Mouse (Mus musculus) regulatory T cell (primary cell): ENCODE results near the gene Ush1g.

ENCODE experiments used
- in situ Hi-C: fragments of 300-600 bp; cut with MboI, MseI; formaldehyde crosslinking; loops from one replicate; pipeline ENCODE4 v1.15.1; 2025; ENCODE audit warnings: high pct_unique_total_duplicates

The Ush1g gene

DNA sequence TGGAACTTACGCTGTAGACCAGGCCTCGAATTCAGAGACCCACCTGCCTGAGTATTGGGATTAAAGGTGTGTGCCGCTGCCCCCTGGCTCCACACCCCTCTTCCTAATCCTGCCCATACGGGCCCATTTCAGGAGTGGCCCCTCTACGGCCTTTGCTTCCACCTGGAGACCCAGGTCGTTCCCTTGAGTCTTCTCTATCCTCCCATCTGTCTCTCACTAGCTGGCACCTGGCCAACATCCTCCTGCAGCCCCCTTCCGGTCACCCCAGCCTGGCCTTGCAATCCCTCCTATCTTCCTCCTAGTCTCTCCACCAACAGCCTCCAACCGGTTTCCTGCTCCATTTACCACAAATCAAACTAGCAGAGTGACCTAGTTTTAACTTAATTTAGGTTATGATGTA lies 32.0 kb downstream of the Ush1g start:
- in situ Hi-C loops = no loop called here

DNA sequence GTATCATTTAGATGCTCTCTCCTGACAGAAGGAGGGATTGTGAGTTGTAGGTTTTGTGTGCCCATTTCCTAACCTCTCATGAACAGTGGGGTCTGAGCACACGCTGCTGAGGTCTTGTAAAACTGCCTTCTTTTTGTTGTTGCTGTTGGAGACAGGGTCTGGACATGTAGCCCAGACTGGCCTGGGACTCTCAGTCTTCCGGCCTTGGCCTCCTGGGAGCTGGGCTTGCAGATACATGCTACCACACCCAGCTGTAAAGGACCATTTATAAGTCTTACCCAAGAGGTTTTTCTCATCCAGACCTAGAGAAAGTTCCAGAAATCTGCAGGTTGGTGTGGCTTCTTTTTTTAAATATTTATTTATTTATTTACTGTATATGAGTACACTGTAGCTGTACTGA lies 33.5 kb downstream of the Ush1g start:
- in situ Hi-C loops = no loop called here

GRCm38 (mm10) chr11:115287386-115287785 lies 34.5 kb downstream of the Ush1g start:
- in situ Hi-C loops = no loop called here

DNA sequence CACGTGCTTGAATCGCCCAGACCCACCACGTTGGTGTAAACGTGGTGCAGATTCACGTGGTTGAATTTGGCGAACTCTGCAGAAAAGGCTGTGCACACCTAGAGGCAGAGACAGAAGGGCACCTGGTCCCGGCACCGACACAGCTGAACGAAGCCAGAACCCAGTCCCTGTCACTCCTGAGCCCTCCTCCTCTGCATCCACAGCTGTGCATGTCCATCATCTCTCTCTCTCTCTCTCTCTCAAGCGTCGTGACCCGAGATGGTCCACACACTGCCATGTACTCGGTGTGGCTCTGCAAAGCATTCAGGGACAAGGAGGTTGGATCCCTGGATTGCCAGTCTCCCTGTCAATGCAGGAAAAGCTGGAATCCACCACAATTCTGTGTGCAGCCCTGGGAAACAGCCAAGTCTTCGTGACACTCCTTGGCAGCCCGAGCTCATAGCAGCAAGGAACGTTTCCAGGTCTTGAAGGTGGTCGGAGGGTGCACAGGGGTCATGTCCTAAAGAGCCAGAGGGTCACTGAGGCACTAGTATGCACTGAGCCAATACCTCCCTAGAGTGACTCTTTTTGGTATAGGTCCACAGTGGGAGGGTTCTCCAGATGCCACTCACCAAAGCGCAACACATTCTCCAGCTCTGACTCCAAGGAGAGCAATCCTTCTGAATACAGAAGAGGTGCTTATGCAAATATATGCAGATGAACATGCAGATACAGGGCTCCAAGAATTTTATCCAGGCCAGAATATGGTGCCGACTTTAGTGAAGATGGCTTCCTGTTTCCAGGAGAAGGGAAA lies 35.4 kb downstream of the Ush1g start:
- in situ Hi-C loops = no loop called here

- in situ Hi-C loops = no loop called here
Observed at GRCm38 (mm10) chr11:115285282-115285681, 36.6 kb downstream of the Ush1g start.

- in situ Hi-C loops = no loop called here
Observed at GRCm38 (mm10) chr11:115283891-115284620, 37.8 kb downstream of the Ush1g start.

DNA sequence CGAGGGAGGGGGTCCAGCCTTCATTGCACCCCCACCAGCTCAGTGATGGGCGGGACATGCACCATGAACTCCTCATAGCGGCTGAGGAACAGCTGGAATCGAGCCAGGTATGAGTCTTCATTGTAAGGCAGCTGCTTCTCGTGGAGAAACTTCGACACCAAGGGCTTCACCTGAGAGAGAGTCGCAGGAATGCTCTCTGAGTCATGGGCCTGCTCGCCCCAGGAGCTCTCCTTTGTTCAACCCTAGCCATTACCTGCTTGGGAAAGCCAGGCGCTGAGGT lies 38.4 kb downstream of the Ush1g start:
- in situ Hi-C loops = no loop called here

DNA sequence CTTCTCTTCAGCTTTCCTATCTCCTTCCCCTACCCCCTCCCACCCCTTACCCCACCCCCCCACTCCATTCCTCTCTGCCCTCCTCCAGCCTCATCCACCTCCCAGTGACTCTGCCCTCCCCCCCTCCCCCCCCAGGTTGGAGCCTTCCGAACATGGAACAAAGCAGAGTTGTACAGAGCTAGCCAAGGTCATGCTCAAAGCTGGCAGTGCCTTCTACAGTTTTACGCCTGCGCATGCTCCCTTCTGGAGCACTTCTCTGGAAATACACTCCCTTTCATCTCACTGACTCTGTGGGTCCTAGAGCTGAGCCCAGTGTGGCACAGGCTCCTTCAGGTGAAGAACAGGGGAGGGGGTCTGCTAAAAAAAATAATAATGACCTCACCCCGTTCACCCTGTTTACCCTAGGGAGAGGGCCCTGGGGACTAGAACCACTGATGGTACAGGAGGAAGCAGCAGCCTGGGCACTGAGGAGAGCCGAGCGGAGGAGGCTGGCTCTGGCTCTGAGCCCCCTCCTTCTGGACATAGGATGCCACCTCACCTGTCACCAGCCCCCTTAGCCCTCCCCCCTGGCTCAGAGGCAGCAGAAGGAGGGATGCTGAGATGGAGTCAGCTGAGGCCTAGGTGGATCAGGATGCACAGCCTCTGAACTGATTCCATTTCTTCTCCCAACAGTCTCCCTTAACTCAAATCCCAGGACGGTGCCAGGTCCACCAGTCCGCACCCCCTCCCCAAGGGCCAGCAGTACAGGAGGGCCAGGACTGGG lies 38.9 kb downstream of the Ush1g start:
- in situ Hi-C loops = no loop called here

DNA sequence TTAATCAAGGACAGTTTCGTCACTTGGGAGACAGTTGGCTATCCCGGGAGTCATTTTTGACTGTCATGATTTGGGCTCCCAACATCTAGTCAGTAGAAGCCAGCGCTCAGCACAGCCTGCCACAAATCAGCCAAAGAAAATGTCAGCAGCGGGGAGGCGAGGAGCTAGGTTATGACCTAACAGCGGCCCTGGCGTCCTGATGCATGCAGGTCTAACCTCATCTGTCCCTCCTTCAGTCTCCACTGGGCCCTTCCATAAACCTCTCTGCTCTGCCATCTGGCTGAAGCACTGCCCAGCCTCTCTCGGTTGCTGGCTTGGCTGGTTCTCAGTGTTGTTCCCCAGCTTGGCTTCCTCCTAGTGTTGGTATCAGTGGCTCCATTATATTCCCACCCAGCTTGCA lies 39.5 kb downstream of the Ush1g start:
- in situ Hi-C loops = no loop called here

DNA sequence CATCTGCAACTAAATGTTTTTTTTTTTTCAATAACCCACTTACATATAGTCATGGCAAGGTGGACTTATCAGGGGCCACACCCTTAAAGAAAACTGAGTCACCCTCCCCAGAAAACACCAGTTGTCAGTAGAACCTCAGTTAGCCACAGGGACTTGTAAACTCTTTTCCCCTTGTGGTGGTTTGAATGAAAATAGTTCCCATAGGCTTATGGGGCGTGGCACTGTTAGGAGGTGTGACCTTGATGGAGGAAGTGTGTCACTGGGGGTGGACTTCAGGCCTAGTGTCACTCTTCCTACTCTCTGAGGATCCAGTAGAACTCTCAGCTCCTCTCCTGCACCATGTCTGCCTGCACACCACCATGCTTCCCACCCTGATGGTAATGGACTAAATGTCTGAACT lies 42.1 kb downstream of the Ush1g start:
- in situ Hi-C loops = no loop called here

DNA sequence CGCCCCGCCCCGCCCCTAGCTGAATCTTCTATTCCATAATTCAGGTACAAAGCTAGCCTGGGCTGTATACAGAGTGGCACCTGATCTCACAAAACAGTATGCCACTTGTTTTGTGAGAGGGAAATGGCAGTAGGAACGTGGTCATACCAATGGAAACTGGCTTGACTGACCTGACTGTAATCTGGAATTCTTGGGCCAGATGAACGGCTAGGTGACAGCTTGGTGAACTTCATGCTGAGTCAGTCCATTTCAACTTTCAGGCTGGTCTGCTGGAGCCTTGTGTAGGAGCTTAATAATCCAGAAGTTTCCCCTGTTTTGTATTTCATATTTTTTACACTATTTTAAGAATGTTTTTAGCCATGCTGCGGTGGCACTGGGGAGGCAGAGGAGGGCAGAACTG lies 43.7 kb downstream of the Ush1g start:
- in situ Hi-C loops = no loop called here

DNA sequence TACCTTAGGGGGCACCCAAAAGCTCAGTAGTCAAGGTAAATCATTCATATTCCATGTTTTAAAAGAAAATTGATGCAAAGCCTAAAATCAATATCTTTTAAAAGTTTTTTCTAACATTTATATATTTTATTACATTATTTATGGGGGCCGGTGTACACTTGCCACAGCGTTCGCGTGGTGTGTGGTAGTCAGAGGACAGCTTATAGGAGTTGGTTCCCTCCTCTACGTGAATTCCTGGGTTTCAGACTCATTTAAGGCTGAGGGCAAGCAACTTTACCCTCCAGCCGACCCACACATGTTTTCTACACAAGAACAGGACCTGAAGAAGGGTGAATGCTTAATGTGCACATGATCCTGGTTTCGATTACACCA lies 44.3 kb downstream of the Ush1g start:
- in situ Hi-C loops = no loop called here

DNA sequence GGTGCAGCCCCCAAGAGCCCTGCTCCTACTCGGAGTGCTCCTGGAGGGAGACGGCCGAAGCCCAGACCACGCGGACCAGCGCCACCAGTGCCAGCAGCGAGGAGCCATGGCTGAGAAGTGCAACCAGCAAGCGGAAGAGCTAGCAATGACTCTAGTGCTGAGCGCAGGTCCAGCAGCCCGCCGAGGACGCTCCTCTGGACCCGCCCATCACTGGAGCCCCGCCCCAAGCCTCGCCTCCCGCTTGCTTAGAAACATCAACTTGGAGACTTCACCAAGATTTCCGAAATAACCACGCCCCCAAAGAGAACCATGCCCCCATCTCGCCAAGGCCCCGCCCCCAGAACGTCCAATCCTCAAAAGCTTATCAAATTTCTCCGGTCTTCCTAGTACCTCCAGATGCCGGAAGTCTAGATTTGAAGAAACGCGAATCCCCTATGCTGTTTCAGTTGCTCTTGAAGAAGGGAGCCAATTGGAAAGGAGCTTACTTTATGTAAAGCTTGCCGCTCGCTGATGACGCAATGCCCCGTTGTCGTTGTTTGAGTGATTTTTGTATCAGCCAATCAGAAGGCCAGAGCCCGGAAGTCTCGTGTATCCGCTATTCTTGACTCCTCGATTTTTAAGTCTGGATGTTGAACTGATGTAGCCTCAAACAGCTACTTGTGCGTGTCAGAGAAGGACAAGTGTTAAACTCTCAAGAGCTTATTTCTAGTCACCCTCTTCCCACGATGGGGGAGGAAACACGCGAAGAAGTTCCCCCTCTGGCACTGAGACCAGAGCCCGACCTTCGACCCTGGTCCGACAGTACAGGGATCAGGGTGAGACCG lies 44.8 kb downstream of the Ush1g start, which contains the start of gene Fdxr:
Fdxr (minus strand) TSS at position 271 of the 824 bp plus-strand sequence.
- in situ Hi-C loops = no loop called here

GRCm38 (mm10) chr11:115275954-115276353 lies 45.9 kb downstream of the Ush1g start:
- in situ Hi-C loops = no loop called here

- in situ Hi-C loops = no loop called here
Observed at GRCm38 (mm10) chr11:115275509-115275908, 46.3 kb downstream of the Ush1g start.

DNA sequence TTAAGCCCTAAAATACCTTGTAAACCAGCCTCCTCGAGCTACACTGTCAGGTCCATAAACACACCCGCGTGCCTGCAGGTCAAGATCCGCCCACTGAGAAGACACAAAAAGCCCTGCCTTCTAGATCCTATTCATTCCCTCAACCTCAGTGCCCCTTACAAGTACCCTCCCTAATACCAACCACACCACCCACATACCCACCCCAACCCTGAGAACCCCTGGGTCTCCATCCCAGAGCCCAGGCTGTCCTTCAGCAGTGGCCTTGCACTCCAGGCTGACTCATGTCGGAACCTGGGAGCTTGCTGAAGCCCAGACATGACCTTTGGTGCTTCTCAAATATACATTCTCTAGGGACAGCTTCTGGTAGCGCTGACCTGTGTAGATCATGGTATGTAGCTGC lies 47.1 kb downstream of the Ush1g start:
- in situ Hi-C loops = loop anchor here (5.0 kb wide), 2 partner anchors 67 to 117 kb away; no protein-coding TSS in a partner anchor

DNA sequence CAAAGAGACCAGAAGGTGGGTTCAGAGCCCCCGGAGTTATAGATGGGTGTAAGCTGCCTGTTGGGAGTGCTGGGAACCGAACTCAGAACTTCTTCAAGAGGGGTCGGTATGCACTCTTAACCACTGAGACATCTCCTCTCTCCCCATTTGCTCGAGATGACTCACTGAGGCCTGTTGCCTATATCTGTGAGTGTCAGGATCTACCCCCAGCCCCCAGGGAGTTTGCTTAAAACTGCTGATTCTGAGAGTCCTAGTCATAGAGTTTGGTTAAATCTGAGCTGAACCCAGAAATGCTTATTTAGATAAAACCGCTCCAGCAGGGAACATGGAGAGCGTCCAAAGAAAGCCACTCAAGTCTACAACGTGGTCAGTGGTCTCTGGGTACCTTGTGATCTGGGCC lies 47.7 kb downstream of the Ush1g start:
- in situ Hi-C loops = loop anchor here (5.0 kb wide), 2 partner anchors 67 to 117 kb away; no protein-coding TSS in a partner anchor

DNA sequence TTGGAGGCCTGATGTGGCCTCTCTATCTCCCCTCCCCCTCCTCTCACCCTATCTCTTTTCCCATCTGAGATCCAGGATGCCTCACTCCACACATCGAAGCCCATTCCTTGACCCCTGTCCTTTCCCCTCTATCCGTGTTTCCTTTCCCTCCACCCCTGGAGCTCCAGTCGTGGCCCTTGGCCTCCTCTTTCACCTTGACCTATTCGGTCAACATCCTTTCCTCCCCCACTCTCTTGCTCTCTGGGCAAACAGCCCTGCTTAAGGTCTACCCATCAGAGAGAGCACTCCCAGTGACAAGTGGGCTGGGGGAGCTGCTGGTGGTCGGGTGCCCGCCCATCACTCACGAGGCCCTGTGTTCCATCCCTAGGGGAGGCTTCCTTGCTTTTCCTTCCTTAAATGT lies 48.1 kb downstream of the Ush1g start:
- in situ Hi-C loops = loop anchor here (5.0 kb wide), 2 partner anchors 66 to 116 kb away; no protein-coding TSS in a partner anchor

GRCm38 (mm10) chr11:115272894-115273498 lies 48.8 kb downstream of the Ush1g start:
- in situ Hi-C loops = loop anchor here (5.0 kb wide), 2 partner anchors 66 to 116 kb away; no protein-coding TSS in a partner anchor

DNA sequence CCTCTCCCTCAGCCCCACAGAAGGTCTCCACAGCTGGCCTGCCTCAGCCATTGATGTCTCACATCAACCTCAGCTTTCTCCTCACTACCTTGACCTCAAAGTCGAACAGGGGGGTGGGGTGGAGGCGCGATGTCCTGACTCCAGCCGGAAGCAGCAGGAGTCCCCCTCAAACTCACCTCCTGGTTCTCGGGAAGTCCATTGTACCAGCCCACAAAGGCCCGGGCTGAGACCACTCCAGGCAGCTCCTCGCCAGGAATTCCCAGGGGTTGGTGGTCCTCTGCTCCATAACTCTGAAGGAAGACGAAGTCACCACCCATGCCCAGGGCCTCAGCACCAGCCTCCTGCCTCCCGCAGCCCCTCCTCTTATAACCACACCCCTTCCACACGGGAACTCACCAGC lies 50.4 kb downstream of the Ush1g start:
- in situ Hi-C loops = loop anchor here (5.0 kb wide), 2 partner anchors 64 to 114 kb away; no protein-coding TSS in a partner anchor

- in situ Hi-C loops = loop anchor here (5.0 kb wide), 2 partner anchors 64 to 114 kb away; no protein-coding TSS in a partner anchor
Observed at GRCm38 (mm10) chr11:115271052-115271451, 50.8 kb downstream of the Ush1g start.
